Mouse (Mus musculus): ENCODE measurements around the gene Zfp598. TPM values are rescaled to one million over a fixed set of nuclear protein-coding genes. Genes with fewer than 3 reads are reported as not detected.
A peak's percentile ranks its signal among the peaks of the same experiment; 100 is the strongest.

Zfp598 gene
- total RNA-seq (2021): 10 to 100 TPM; 38.2 to 43.5 TPM

GRCm38 (mm10) chr17:24669545-24670245 is at the start of gene Zfp598:
Gene Zfp598, plus strand, starts transcription at chr17:24669687.
- DNase-seq: peak; percentile 93 to 94

GRCm38 (mm10) chr17:24625472-24625871 is 44.0 kb upstream of the Zfp598 start:
- no peak for DNase-seq

- peak; percentile 67 for DNase-seq
Measured at GRCm38 (mm10) chr17:24628646-24629045, 40.8 kb upstream of the Zfp598 start.

GRCm38 (mm10) chr17:24630072-24630471 is 39.4 kb upstream of the Zfp598 start:
- peak; percentile 78 to 84 for DNase-seq

GRCm38 (mm10) chr17:24632167-24632812 is 37.2 kb upstream of the Zfp598 start, which contains the start of the genes Tsc2 and Nthl1:
Gene Tsc2, minus strand, starts transcription at chr17:24632630.
Gene Nthl1, plus strand, starts transcription at chr17:24632680.
- DNase-seq: peak; percentile 84 to 85

GRCm38 (mm10) chr17:24632813-24633449 is 36.6 kb upstream of the Zfp598 start:
- DNase-seq: no peak

- no peak for DNase-seq
Measured at GRCm38 (mm10) chr17:24633831-24634230, 35.7 kb upstream of the Zfp598 start.

GRCm38 (mm10) chr17:24635024-24635423 is 34.5 kb upstream of the Zfp598 start:
- no peak for DNase-seq

- DNase-seq: no peak
Measured at GRCm38 (mm10) chr17:24635694-24636093, 33.8 kb upstream of the Zfp598 start.

GRCm38 (mm10) chr17:24636781-24637481 is 32.6 kb upstream of the Zfp598 start:
- no peak for DNase-seq

GRCm38 (mm10) chr17:24638214-24638613 is 31.3 kb upstream of the Zfp598 start:
- DNase-seq: no peak

GRCm38 (mm10) chr17:24638840-24639239 is 30.6 kb upstream of the Zfp598 start:
- no peak for DNase-seq

- DNase-seq: no peak
Measured at GRCm38 (mm10) chr17:24639571-24639988, 29.9 kb upstream of the Zfp598 start.

- no peak for DNase-seq
Measured at GRCm38 (mm10) chr17:24640119-24640518, 29.4 kb upstream of the Zfp598 start.

- DNase-seq: no peak
Measured at GRCm38 (mm10) chr17:24640581-24640980, 28.9 kb upstream of the Zfp598 start.

- no peak for DNase-seq
Measured at GRCm38 (mm10) chr17:24641944-24642343, 27.5 kb upstream of the Zfp598 start.

GRCm38 (mm10) chr17:24642791-24643343 is 26.6 kb upstream of the Zfp598 start:
- no peak for DNase-seq

- DNase-seq: no peak
Measured at GRCm38 (mm10) chr17:24644030-24644715, 25.3 kb upstream of the Zfp598 start.

GRCm38 (mm10) chr17:24644875-24645721 is 24.4 kb upstream of the Zfp598 start:
- DNase-seq: no peak

- DNase-seq: no peak
Measured at GRCm38 (mm10) chr17:24645916-24646315, 23.6 kb upstream of the Zfp598 start.

- no peak for DNase-seq
Measured at GRCm38 (mm10) chr17:24646381-24646780, 23.1 kb upstream of the Zfp598 start.
